Mouse (Mus musculus) forebrain, postnatal 0 days (tissue): Measurements from ENCODE around the gene Hmmr. TPM values are rescaled to one million over a fixed set of nuclear protein-coding genes. Genes with fewer than 3 reads are reported as not detected.

Experiments used
- ATAC-seq: fragments of 200-750 bp; cut with Nextera tagmentation; 2 replicates; pipeline ENCODE4 v1.8.0; 2017; ENCODE audit warnings: mild to moderate bottlenecking, moderate library complexity
- DNase-seq: peaks from one replicate; pipeline ENCODE4 v3.0.0-alpha.2; 2015
- H3K27ac ChIP-seq: fragments of 300-500 bp; sonication (generic); 2 replicates; pipeline ENCODE4 v1.5.1; 2014; ENCODE audit warnings: low read depth, mild to moderate bottlenecking, antibody characterized with exemption, low read length, moderate library complexity, mixed read lengths
- H3K27me3 ChIP-seq: fragments of 300-500 bp; sonication (generic); 2 replicates; pipeline ENCODE4 v1.6.1; 2014; ENCODE audit warnings: mild to moderate bottlenecking, low read length, mixed read lengths; ENCODE audit not compliant: insufficient read depth
- H3K36me3 ChIP-seq: fragments of 300-500 bp; sonication (generic); 2 replicates; pipeline ENCODE4 v1.6.1; 2014; ENCODE audit warnings: mild to moderate bottlenecking, moderate library complexity; ENCODE audit not compliant: insufficient read depth
- H3K4me1 ChIP-seq: fragments of 300-500 bp; sonication (generic); 2 replicates; pipeline ENCODE4 v1.6.1; 2014; ENCODE audit warnings: antibody characterized with exemption; ENCODE audit not compliant: insufficient read depth
- H3K4me2 ChIP-seq: fragments of 300-500 bp; sonication (generic); 2 replicates; pipeline ENCODE4 v1.6.1; 2014; ENCODE audit warnings: low read depth, mild to moderate bottlenecking, moderate library complexity
- H3K4me3 ChIP-seq: fragments of 300-500 bp; sonication (generic); 2 replicates; pipeline ENCODE4 v1.5.1; 2014; ENCODE audit warnings: low read depth, low read length, mixed read lengths
- H3K9ac ChIP-seq: fragments of 300-500 bp; sonication (generic); 2 replicates; pipeline ENCODE4 v1.6.1; 2014; ENCODE audit warnings: mild to moderate bottlenecking
- H3K9me3 ChIP-seq: fragments of 300-500 bp; sonication (generic); 2 replicates; pipeline ENCODE4 v1.6.1; 2016; ENCODE audit warnings: low read length
- CTCF ChIP-seq: sonication (generic); IDR thresholded peaks from 2 replicates; pipeline ENCODE4 v1.5.1; 2016; ENCODE audit warnings: antibody characterized with exemption, control low read depth, low read depth
- WGBS: fragments of 180-500 bp; shearing (Covaris S2); extraction: QIAGEN DNeasy Blood & Tissue Kit; methylation state at CpG from one replicate; pipeline ENCODE4 v1.1.7; 2014; 5-methylcytosine and 5-hydroxymethylcytosine counted together
- polyA plus RNA-seq: library from polyadenylated mRNA; unstranded; fragments of >200 nt; fragmentation: Nextera tagmentation; extraction: Ambion mirVana; gene quantifications from 2 replicates; pipeline ENCODE4 v1.2.1, GENCODE M21; 2015
- total RNA-seq: library from RNA; depleted of rRNA; stranded (reverse); fragments of >200 nt; gene quantifications from 2 replicates; pipeline ENCODE4 v1.2.3, GENCODE M21; 2014; rRNA removed

Hmmr gene
- total and polyA plus RNA-seq, 2 experiments from 2014 or later = 4.6 to 6.4 TPM

GRCm38 (mm10) chr11:40683295-40683694 is 49.9 kb downstream of the Hmmr start:
- Histone ChIP-seq H3K27ac (no peak overlapping the region), H3K9me3 (no peaks in the 10 kb centered on the region), H3K4me1 (no peaks in the 10 kb centered on the region), H3K36me3 (peaks cover 51% of the 10 kb centered on the region), H3K27me3 (no peaks in the 10 kb centered on the region), H3K4me3 (no peak overlapping the region), H3K4me2 (no peak overlapping the region), H3K9ac (no peak overlapping the region)
- no peak for TF ChIP-seq CTCF
- WGBS = 40% methylated on average over 3 of the region's 3 CpGs
- DNase-seq (no peak), ATAC-seq (no peak)

- H3K9ac ChIP-seq = no peak overlapping the region
- H3K4me3 ChIP-seq = no peak overlapping the region
- H3K4me2 ChIP-seq = no peak overlapping the region
- TF ChIP-seq CTCF = no peak
- H3K27ac ChIP-seq = no peak overlapping the region
- no peaks in the 10 kb centered on the region for H3K4me1 ChIP-seq
- no peaks in the 10 kb centered on the region for H3K27me3 ChIP-seq
- 95% methylated on average over 3 of the region's 3 CpGs for WGBS
- ATAC-seq (no peak), DNase-seq (no peak)
- peaks cover 56% of the 10 kb centered on the region for H3K36me3 ChIP-seq
- no peaks in the 10 kb centered on the region for H3K9me3 ChIP-seq
Observed at GRCm38 (mm10) chr11:40682456-40682855, 50.8 kb downstream of the Hmmr start.

- WGBS = 100% methylated on average over 1 of the region's 1 CpGs
- Histone ChIP-seq H3K4me2 (no peak overlapping the region), H3K36me3 (peaks cover 42% of the 10 kb centered on the region), H3K9me3 (no peaks in the 10 kb centered on the region), H3K9ac (no peak overlapping the region), H3K27ac (no peak overlapping the region), H3K4me1 (no peaks in the 10 kb centered on the region), H3K27me3 (no peaks in the 10 kb centered on the region), H3K4me3 (no peak overlapping the region)
- no peak for TF ChIP-seq CTCF
- DNase-seq (no peak), ATAC-seq (no peak)
Observed at GRCm38 (mm10) chr11:40677169-40677568, 56.1 kb downstream of the Hmmr start.

GRCm38 (mm10) chr11:40675014-40675730 is 58.0 kb downstream of the Hmmr start:
- H3K27me3 ChIP-seq = no peaks in the 10 kb centered on the region
- peaks cover 26% of the 10 kb centered on the region for H3K36me3 ChIP-seq
- H3K4me1 ChIP-seq = no peaks in the 10 kb centered on the region
- no peak overlapping the region for H3K27ac ChIP-seq
- H3K4me2 ChIP-seq = no peak overlapping the region
- DNase-seq (no peak), ATAC-seq (no peak)
- no peak for TF ChIP-seq CTCF
- H3K9ac ChIP-seq = no peak overlapping the region
- H3K4me3 ChIP-seq = no peak overlapping the region
- 75% methylated on average over 4 of the region's 4 CpGs for WGBS
- H3K9me3 ChIP-seq = no peaks in the 10 kb centered on the region

Other genes starting within 250 kb of the Hmmr start
- gene Mat2b, start 38.2 kb downstream of the Hmmr start, total RNA-seq = 59.6 and 71.1 TPM in 2 replicates
- 61.6 and 70.4 TPM in 2 replicates for gene Mat2b, start 38.2 kb downstream of the Hmmr start, polyA plus RNA-seq
- 29.0 and 29.5 TPM in 2 replicates for gene Nudcd2, start 245 bp upstream of the Hmmr start, total RNA-seq
- 50.5 and 56.3 TPM in 2 replicates for gene Nudcd2, start 245 bp upstream of the Hmmr start, polyA plus RNA-seq
- 52.0 and 54.2 TPM in 2 replicates for gene Ccng1, start 21.9 kb upstream of the Hmmr start, total RNA-seq
- gene Ccng1, start 21.9 kb upstream of the Hmmr start, polyA plus RNA-seq = 25.9 and 28.6 TPM in 2 replicates